Mouse (Mus musculus): ENCODE measurements around the gene Dnajc4.

Gene Dnajc4

GRCm38 (mm10) chr19:6948186-6948585 lies 44.2 kb downstream of the Dnajc4 start:
- no peak for DNase-seq (ENCODE audit: low read depth)

GRCm38 (mm10) chr19:6947742-6948141 lies 44.6 kb downstream of the Dnajc4 start:
- no peak for DNase-seq (ENCODE audit: low read depth)

DNA sequence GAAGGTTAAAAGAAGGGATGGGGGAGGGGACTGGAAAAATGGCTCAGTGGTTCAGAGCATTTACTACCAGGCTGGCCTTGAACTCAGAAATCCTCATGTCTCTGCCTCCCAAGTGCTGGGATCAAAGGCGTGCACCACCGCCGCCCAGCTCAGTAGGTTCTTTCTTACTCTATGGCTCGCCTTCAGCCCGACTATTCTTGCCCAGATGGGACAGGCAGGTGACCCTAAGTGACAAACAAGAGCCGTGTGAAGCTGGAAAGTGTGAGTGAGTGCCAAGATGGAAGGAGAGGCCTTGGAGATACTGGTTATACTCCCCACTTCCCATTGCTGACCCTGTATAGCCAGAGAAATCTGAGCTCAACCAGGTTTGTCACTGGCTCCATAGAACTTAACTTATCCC lies 48.7 kb downstream of the Dnajc4 start:
- DNase-seq (ENCODE audit: low read depth): no peak

DNA sequence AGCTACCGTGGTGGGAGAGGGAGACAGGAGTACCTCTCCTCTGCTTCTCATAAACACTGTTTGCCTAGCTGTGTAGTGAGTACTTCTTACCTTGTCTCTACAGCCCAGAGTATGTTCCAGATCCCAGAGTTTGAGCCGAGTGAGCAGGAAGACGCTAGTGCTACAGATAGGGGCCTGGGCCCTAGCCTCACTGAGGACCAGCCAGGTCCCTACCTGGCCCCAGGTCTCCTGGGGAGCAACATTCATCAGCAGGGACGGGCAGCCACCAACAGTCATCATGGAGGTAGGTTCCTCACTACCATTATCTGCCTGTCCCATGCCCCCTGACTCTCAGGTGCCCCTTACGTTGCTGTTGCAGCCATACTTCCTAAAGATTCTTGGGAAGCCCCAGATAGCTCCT lies 49.6 kb downstream of the Dnajc4 start:
- no peak for DNase-seq (ENCODE audit: low read depth)

GRCm38 (mm10) chr19:6942249-6942691 lies 50.1 kb downstream of the Dnajc4 start, which contains the start of gene Gpr137:
TSS of gene Gpr137 (minus strand) at chr19:6942480.
- DNase-seq (ENCODE audit: low read depth): peak; percentile 98

GRCm38 (mm10) chr19:6941372-6942248 lies 50.8 kb downstream of the Dnajc4 start, which contains the start of gene Bad:
TSS of gene Bad (plus strand) at chr19:6941861.
- peak; percentile 98 for DNase-seq (ENCODE audit: low read depth)

- peak; percentile 28 for DNase-seq (ENCODE audit: low read depth)
Observed at GRCm38 (mm10) chr19:6940396-6941351, 51.7 kb downstream of the Dnajc4 start.

- DNase-seq (ENCODE audit: low read depth): no peak
Observed at GRCm38 (mm10) chr19:6939106-6940002, 53.0 kb downstream of the Dnajc4 start.
